Mouse (Mus musculus) forebrain, postnatal 0 days (tissue): ENCODE results near the gene Gm10134. TPM values are rescaled to one million over a fixed set of nuclear protein-coding genes. Genes with fewer than 3 reads are reported as not detected.

Experiments
- ATAC-seq: fragments of 200-750 bp; cut with Nextera tagmentation; 2 replicates; pipeline ENCODE4 v1.8.0; 2017; ENCODE audit warnings: mild to moderate bottlenecking, moderate library complexity
- DNase-seq: peaks from one replicate; pipeline ENCODE4 v3.0.0-alpha.2; 2015
- H3K27ac ChIP-seq: fragments of 300-500 bp; sonication (generic); 2 replicates; pipeline ENCODE4 v1.5.1; 2014; ENCODE audit warnings: low read depth, mild to moderate bottlenecking, antibody characterized with exemption, low read length, moderate library complexity, mixed read lengths
- H3K27me3 ChIP-seq: fragments of 300-500 bp; sonication (generic); 2 replicates; pipeline ENCODE4 v1.6.1; 2014; ENCODE audit warnings: mild to moderate bottlenecking, low read length, mixed read lengths; ENCODE audit not compliant: insufficient read depth
- H3K36me3 ChIP-seq: fragments of 300-500 bp; sonication (generic); 2 replicates; pipeline ENCODE4 v1.6.1; 2014; ENCODE audit warnings: mild to moderate bottlenecking, moderate library complexity; ENCODE audit not compliant: insufficient read depth
- H3K4me1 ChIP-seq: fragments of 300-500 bp; sonication (generic); 2 replicates; pipeline ENCODE4 v1.6.1; 2014; ENCODE audit warnings: antibody characterized with exemption; ENCODE audit not compliant: insufficient read depth
- H3K4me2 ChIP-seq: fragments of 300-500 bp; sonication (generic); 2 replicates; pipeline ENCODE4 v1.6.1; 2014; ENCODE audit warnings: low read depth, mild to moderate bottlenecking, moderate library complexity
- H3K4me3 ChIP-seq: fragments of 300-500 bp; sonication (generic); 2 replicates; pipeline ENCODE4 v1.5.1; 2014; ENCODE audit warnings: low read depth, low read length, mixed read lengths
- H3K9ac ChIP-seq: fragments of 300-500 bp; sonication (generic); 2 replicates; pipeline ENCODE4 v1.6.1; 2014; ENCODE audit warnings: mild to moderate bottlenecking
- H3K9me3 ChIP-seq: fragments of 300-500 bp; sonication (generic); 2 replicates; pipeline ENCODE4 v1.6.1; 2016; ENCODE audit warnings: low read length
- CTCF ChIP-seq: sonication (generic); IDR thresholded peaks from 2 replicates; pipeline ENCODE4 v1.5.1; 2016; ENCODE audit warnings: antibody characterized with exemption, control low read depth, low read depth
- WGBS: fragments of 180-500 bp; shearing (Covaris S2); extraction: QIAGEN DNeasy Blood & Tissue Kit; methylation state at CpG from one replicate; pipeline ENCODE4 v1.1.7; 2014; 5-methylcytosine and 5-hydroxymethylcytosine counted together
- polyA plus RNA-seq: library from polyadenylated mRNA; unstranded; fragments of >200 nt; fragmentation: Nextera tagmentation; extraction: Ambion mirVana; gene quantifications from 2 replicates; pipeline ENCODE4 v1.2.1, GENCODE M21; 2015
- total RNA-seq: library from RNA; depleted of rRNA; stranded (reverse); fragments of >200 nt; gene quantifications from 2 replicates; pipeline ENCODE4 v1.2.3, GENCODE M21; 2014

The Gm10134 gene
- total and polyA plus RNA-seq, 2 experiments from 2014 or later, result 1.8 TPM; not detected in 1

DNA sequence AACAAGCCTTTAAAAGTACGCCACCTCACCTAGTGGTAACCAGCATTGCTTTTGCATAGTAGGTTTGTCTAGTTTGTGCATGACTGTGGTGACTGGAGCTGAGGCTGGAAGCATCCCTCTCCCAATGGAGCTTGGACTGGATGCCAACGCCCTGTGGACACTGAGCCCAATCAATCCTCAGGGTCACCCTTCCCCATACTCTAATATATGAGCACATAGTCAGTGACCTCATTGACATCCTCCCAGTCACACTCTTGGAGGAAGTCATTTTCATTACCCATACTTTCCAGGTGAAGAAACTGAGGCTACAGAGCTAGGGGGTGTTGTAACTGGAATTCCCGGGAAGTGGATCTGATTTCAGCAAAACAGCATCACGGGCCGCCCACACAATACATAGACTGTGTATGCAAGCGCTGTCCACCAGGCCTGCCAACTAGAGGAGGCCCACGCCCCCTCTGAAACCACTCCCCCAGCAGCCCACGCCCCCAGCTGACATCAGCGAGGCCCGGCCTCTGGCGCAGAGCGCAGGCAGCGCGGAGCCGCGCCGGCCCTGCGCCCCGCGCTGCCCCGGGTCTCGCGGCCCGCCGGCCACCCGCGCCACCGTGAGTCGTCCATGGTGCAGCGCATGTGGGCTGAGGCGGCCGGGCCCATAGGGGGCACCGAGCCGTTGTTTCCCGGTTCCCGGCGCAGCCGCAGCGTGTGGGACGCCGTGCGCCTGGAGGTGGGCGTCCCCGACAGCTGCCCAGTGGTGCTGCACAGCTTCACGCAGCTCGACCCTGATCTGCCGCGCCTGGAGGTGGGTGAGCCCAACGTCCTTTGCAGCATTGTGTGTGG is 27.3 kb downstream of the Gm10134 start:
- ATAC-seq (peak; percentile 91), DNase-seq (peak; percentile 85)
- Histone ChIP-seq H3K27ac (peak overlapping the region; percentile 77), H3K9me3 (no peaks in the 10 kb centered on the region), H3K27me3 (no peaks in the 10 kb centered on the region), H3K9ac (peak overlapping the region; percentile 68), H3K4me3 (peak overlapping the region; percentile 48), H3K36me3 (no peaks in the 10 kb centered on the region), H3K4me1 (peaks cover 51% of the 10 kb centered on the region), H3K4me2 (peak overlapping the region; percentile 87)
- 0 out of 2 replicates have a peak, but pooled peaks have one; percentile 2 for TF ChIP-seq CTCF
- WGBS, result 6% methylated on average over 48 of the region's 49 CpGs

DNA sequence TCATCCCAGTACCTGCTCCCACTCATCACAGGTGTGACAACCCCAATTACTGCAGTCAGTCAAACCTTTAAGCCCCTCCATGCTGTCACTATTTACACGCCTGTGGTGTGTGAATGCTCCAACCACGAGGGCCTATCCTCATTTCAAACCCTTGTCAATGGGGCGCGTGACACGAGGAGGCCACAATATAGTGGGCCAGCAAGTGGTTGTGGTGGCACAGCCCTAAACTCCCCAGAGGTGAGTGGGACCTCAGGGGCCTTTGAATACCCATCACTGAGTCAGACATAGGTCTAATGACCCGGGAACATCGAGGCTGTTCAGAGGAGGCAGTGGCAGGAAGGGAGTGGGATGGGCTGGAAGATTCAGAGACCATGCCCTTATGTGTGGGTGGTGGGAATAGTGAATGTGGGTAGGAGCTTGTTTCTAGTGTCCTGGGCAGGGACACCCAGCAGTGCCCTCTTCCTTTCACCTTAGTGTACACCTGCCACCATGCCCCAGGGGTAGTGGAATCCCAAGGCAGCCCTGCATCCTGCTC is 28.1 kb downstream of the Gm10134 start:
- H3K9ac ChIP-seq, result peak overlapping the region; percentile 68
- H3K4me1 ChIP-seq, result peaks cover 59% of the 10 kb centered on the region
- H3K4me3 ChIP-seq, result peak overlapping the region; percentile 48
- H3K36me3 ChIP-seq, result no peaks in the 10 kb centered on the region
- H3K9me3 ChIP-seq, result no peaks in the 10 kb centered on the region
- 46% methylated on average over 7 of the region's 7 CpGs for WGBS
- H3K27me3 ChIP-seq, result no peaks in the 10 kb centered on the region
- H3K27ac ChIP-seq, result peak overlapping the region; percentile 77
- no peak for TF ChIP-seq CTCF
- DNase-seq, result peak; percentile 34
- ATAC-seq, result no peak
- H3K4me2 ChIP-seq, result peak overlapping the region; percentile 87

DNA sequence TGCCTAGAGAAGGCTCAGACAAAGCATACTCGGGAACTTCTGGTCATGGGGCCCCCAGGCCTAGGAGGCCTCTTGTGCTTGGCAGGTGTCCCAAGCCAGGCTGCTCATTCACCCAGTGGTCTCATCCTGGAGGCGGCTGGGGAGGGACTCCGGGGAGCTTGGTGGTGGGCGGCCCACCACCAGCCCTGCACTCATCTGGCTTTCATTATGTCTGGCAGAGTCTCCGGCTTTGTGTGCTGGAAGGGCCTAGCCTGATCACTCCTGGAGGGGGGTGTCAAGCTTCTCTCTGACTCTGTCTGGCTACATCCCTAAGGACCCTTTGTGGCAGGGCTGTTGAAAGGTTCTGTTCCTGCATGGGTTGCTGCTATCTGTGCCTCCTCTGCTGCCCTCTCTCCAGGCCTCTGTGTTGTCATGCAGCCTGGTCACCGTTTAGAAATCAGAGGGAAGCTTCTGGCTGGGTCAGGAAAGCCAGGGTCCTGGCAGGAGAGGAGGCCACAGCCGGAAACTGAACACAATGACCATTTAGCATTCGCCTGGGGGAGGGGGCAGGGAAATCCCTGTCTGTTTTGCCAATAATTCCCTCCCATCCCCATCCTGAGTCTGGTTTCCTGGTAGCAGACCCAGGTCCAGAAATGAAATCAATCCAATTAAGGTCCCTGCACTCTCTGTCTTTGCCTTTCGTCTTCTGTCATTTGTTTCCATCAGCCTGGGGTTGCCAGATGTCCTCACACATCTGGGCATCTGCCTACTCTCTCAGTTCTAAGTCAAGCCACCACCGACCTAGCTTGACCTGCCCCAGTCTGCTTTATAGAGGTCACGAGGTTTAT is 28.8 kb downstream of the Gm10134 start:
- Histone ChIP-seq H3K4me1 (peaks cover 66% of the 10 kb centered on the region), H3K9me3 (no peaks in the 10 kb centered on the region), H3K27ac (peak overlapping the region; percentile 77), H3K4me3 (peak overlapping the region; percentile 16), H3K27me3 (no peaks in the 10 kb centered on the region), H3K9ac (peak overlapping the region; percentile 68), H3K36me3 (no peaks in the 10 kb centered on the region), H3K4me2 (peak overlapping the region; percentile 87)
- DNase-seq (peak; percentile 58), ATAC-seq (peak; percentile 10)
- 21% methylated on average over 11 of the region's 11 CpGs for WGBS
- TF ChIP-seq CTCF, result no peak

DNA sequence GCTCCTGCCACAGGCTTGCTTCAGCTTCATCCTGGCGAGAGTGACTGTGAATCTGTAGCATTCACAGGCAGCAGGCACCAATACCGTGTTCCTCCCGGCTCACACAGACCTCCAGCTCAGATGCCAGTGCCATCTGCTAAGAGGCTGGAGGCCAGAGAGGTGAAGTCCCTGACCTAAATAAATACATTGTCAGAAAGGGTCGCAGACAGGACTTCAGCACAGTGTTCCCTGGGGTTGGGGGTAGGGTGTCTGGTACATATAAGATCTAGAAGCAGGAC is 29.3 kb downstream of the Gm10134 start:
- H3K4me3 ChIP-seq, result no peak overlapping the region
- peak overlapping the region; percentile 68; the same call in 1 of the 2 replicates for H3K9ac ChIP-seq
- no peaks in the 10 kb centered on the region for H3K27me3 ChIP-seq
- 0 out of 2 replicates have a peak, but pooled peaks cover under 1% of the 10 kb centered on the region for H3K36me3 ChIP-seq
- H3K27ac ChIP-seq, result peak overlapping the region; percentile 77
- no peak for DNase-seq
- H3K4me2 ChIP-seq, result peak overlapping the region; percentile 87
- 24% methylated on average over 4 of the region's 4 CpGs for WGBS
- H3K4me1 ChIP-seq, result peaks cover 66% of the 10 kb centered on the region
- no peaks in the 10 kb centered on the region for H3K9me3 ChIP-seq
- TF ChIP-seq CTCF, result no peak
- ATAC-seq, result no peak

DNA sequence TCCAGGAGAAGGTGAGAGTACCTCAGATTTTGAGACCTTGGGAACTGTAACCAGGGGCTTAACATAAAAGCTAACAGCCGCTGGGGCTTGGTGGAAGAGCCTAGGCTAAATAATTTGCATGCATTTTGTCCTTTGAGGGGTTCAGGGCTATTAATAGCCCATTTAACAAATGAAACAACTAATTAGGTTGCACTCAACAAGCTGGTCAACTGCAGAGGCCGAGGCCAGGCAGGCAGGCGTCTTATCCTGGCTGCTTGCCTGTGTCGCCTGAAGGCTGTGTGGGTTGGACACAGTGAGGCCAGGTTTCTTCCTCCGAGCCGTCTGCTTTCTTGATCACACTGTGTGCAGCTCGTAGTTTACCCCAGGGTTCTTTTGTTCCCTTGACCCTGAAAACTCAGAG is 29.8 kb downstream of the Gm10134 start:
- Histone ChIP-seq H3K9ac (peak overlapping the region; percentile 68; the same call in 1 of the 2 replicates), H3K4me2 (peak overlapping the region; percentile 87), H3K4me3 (no peak overlapping the region), H3K36me3 (0 out of 2 replicates have a peak, but pooled peaks cover 5% of the 10 kb centered on the region), H3K27ac (peak overlapping the region; percentile 77; the same call in 1 of the 2 replicates), H3K27me3 (no peaks in the 10 kb centered on the region), H3K4me1 (peaks cover 66% of the 10 kb centered on the region), H3K9me3 (no peaks in the 10 kb centered on the region)
- no peak for TF ChIP-seq CTCF
- ATAC-seq (no peak), DNase-seq (peak; percentile 59)
- WGBS, result 10% methylated on average over 7 of the region's 7 CpGs

DNA sequence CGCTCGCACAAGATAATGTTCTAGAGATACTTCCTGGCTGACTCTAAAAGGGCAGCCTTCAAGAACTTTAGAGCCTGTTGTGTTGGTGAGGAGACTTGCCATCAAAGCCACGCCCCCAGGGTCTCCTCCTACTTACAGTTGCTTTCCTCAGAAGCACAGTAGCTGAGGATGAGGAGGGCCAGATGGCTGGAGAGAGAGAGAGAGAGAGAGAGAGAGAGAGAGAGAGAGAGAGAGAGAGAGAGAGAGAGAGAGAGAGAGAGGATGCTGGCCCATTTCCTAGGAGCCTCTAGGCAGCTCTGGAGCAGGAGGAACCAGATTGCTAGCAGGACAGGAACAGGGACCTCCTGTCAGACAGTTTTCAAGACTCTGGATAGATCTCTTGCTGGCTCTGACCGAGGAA is 30.3 kb downstream of the Gm10134 start:
- H3K9ac ChIP-seq, result no peak overlapping the region
- H3K27ac ChIP-seq, result peak overlapping the region; percentile 77; the same call in 1 of the 2 replicates
- WGBS, result 49% methylated on average over 4 of the region's 4 CpGs
- no peak overlapping the region for H3K4me3 ChIP-seq
- no peak for ATAC-seq
- no peak for TF ChIP-seq CTCF
- 0 out of 2 replicates have a peak, but pooled peaks cover 8% of the 10 kb centered on the region for H3K36me3 ChIP-seq
- no peak for DNase-seq
- no peaks in the 10 kb centered on the region for H3K9me3 ChIP-seq
- H3K4me2 ChIP-seq, result no peak overlapping the region; the same call in 1 of the 2 replicates
- H3K27me3 ChIP-seq, result no peaks in the 10 kb centered on the region
- peaks cover 66% of the 10 kb centered on the region for H3K4me1 ChIP-seq
